Mouse (Mus musculus): Measurements from ENCODE around the gene Mbtps1. TPM values are rescaled to one million over a fixed set of nuclear protein-coding genes. Genes with fewer than 3 reads are reported as not detected.

Mbtps1 gene
- total RNA-seq (2022): 10 to 100 TPM; 73.0 to 83.3 (median 78.8) TPM

- DNase-seq (ENCODE audit: low spot score in 2 of 2): peak; percentile 92 to 97
Observed at GRCm38 (mm10) chr8:119558603-119559401, at the start of gene Mbtps1. TSS of gene Mbtps1 (minus strand) at chr8:119558735.

DNA sequence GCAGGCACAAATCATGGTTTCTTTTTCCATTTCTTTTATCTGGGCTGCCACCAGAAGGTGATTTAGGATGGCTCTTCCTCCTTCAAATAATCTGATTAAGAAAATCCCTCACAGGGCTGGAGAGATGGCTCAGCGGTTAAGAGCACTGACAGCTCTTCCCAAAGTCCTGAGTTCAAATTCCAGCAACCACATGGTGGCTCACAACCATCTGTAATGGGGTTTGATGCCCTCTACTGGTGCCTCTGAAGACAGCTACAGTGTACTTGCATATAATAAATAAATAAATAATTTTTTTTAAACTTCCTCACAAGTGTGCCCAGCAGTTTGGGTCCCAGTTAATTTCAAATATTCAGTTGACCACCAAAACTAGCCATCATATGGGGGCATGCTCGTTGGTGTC, 47.7 kb upstream of the Mbtps1 start:
- DNase-seq (ENCODE audit: low spot score in 2 of 2): no peak

DNA sequence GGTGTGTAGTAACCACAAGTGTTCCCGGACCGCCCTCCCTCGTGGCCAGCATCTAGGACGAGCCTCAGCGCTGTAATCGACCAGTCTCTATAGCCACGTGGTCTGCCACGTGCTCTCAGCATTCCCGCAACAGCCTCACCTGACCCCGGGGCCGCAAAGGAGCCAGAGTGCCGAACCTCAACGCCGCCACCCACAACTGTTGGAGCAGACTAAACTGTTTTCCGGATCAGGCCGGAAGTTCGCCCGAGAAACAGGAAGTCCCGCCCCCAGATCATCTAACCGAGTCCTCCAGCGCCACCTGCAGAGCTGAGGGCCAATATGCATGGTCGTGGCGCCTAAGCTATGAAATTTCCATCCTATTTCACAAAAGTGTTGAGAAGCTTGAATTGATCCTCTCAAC, 46.5 kb upstream of the Mbtps1 start, which contains the start of gene Taf1c:
Gene Taf1c (minus strand): TSS at position 227 of the 400 bp plus-strand sequence.
- DNase-seq (ENCODE audit: low spot score in 2 of 2): peak; percentile 85

DNA sequence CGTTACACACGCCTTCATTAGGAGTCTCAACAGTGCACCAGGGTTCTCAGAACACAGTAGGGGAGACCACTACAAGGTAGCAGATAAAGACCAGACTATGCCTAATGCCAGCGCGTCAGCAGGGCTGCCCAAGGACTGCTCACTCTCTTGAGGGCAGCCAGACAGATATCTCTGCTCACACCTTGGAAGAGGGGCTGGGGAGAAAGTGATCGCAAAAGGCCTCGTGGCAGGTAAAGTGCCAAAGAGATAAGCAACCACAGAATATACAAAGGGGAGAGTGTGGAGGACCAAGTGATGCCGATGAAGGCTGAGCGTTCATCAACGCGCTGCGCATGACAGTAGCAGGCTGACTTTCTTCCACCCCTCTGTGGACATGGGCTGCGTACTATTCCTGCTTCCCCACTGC, 45.9 kb upstream of the Mbtps1 start:
- DNase-seq (ENCODE audit: low spot score in 2 of 2): no peak

- DNase-seq (ENCODE audit: low spot score in 2 of 2): no peak
Observed at GRCm38 (mm10) chr8:119603771-119604170, 45.2 kb upstream of the Mbtps1 start.

- DNase-seq (ENCODE audit: low spot score in 2 of 2): no peak
Observed at GRCm38 (mm10) chr8:119591456-119591855, 32.9 kb upstream of the Mbtps1 start.

- no peak for DNase-seq (ENCODE audit: low spot score in 2 of 2)
Observed at GRCm38 (mm10) chr8:119590348-119590747, 31.8 kb upstream of the Mbtps1 start.

GRCm38 (mm10) chr8:119588844-119589243, 30.3 kb upstream of the Mbtps1 start:
- no peak for DNase-seq (ENCODE audit: low spot score in 2 of 2)

- DNase-seq (ENCODE audit: low spot score in 2 of 2): no peak
Observed at GRCm38 (mm10) chr8:119588321-119588720, 29.8 kb upstream of the Mbtps1 start.

GRCm38 (mm10) chr8:119585901-119586300, 27.4 kb upstream of the Mbtps1 start:
- DNase-seq (ENCODE audit: low spot score in 2 of 2): no peak

- no peak for DNase-seq (ENCODE audit: low spot score in 2 of 2)
Observed at GRCm38 (mm10) chr8:119580441-119581161, 22.1 kb upstream of the Mbtps1 start.

GRCm38 (mm10) chr8:119579096-119579495, 20.6 kb upstream of the Mbtps1 start:
- no peak for DNase-seq (ENCODE audit: low spot score in 2 of 2)

GRCm38 (mm10) chr8:119575366-119575726, 16.8 kb upstream of the Mbtps1 start:
- no peak for DNase-seq (ENCODE audit: low spot score in 2 of 2)

GRCm38 (mm10) chr8:119574437-119575365, 16.2 kb upstream of the Mbtps1 start, which contains the start of the genes Hsdl1 and Dnaaf1:
TSS of gene Hsdl1 (minus strand) at chr8:119575183.
TSS of gene Dnaaf1 (plus strand) at chr8:119575235.
- DNase-seq (ENCODE audit: low spot score in 2 of 2): peak; percentile 90

- no peak for DNase-seq (ENCODE audit: low spot score in 2 of 2)
Observed at GRCm38 (mm10) chr8:119572411-119572810, 13.9 kb upstream of the Mbtps1 start.

- DNase-seq (ENCODE audit: low spot score in 2 of 2): no peak
Observed at GRCm38 (mm10) chr8:119571135-119571534, 12.6 kb upstream of the Mbtps1 start.

DNA sequence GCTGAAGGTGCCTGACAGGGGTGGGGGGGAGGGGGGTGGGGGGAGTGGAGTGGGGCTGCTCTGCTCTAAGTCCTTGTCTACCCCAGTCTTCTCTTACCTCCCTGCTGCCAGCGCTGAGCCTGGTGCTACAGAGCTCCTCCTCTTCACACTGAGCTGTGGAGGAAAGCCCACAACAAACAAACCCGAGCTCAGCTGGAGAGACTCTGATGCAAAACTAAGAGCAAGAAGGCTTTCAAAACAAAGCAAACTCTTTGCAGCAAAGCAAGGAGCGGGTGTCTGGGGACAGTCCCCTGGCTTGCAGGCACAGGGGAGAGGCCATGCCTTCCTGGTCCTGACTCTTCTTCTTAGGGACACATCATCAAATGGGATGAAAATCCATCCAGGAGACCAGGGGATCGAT, 11.3 kb upstream of the Mbtps1 start:
- DNase-seq (ENCODE audit: low spot score in 2 of 2): no peak

DNA sequence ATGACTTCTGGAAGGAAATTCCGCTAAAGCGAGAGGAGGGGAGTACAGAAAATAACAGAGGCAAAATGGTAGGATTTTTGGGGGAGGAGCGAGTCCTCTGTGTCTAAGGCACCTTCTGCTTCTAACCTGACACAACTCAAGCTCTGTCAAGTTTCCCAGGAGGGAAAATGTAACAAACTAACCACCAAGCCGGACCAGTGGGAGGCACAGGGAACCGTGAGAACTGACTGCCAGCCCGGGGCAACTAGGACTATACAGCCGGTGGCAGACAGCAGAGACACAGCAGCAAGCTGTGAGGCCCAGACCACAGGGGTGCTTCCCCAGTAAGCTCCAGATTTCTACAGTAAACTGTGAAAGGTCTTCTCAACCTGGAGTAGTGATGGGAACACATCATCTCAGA, 10.4 kb upstream of the Mbtps1 start:
- no peak for DNase-seq (ENCODE audit: low spot score in 2 of 2)

DNA sequence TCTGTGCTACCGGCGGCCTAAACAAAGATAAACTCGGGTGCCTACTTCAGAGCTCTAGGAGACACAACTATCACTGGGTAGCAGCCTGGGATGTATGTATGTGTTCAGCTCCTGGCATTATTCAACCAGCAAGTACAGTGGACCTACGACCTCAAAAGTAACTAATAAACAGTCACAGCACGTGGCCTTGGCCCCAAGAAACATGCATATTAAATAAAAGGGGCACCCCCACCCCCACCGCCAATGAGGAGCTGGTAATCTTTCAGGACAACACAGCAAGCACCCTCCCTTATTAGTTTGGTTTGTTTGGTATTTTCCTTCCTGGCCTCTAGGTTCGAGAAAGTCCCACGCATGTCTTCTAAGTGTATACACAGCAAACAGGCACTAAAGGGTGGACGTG, 9.7 kb upstream of the Mbtps1 start:
- DNase-seq (ENCODE audit: low spot score in 2 of 2): no peak

- no peak for DNase-seq (ENCODE audit: low spot score in 2 of 2)
Observed at GRCm38 (mm10) chr8:119566367-119566766, 7.8 kb upstream of the Mbtps1 start.

- DNase-seq (ENCODE audit: low spot score in 2 of 2): no peak
Observed at GRCm38 (mm10) chr8:119563849-119564251, 5.3 kb upstream of the Mbtps1 start.

DNA sequence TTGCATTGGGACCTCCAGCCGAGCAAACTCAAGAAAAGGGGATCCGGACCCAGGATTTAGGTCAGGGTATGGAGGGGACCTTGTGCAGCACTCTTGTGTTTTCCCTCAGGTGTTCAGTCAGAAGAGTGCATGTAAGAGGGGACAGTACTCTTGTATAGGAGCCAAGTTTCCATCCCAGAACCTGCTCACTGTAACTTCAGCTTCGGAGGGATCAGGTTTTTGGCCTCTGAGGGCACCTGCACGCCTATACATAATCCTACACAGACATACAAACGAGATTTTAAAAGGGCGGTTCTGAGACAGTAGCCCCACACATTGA, 826 bp upstream of the Mbtps1 start:
- DNase-seq (ENCODE audit: low spot score in 2 of 2): no peak
